In genomic region chr12:35534754-35535236, GRCm38 (mm10) we compare ENCODE assay signal across 8 mouse cellular contexts. TPM values are rescaled to one million over a fixed set of nuclear protein-coding genes. Genes with fewer than 3 reads are reported as not detected.
DNase-seq lines count a peak whose midpoint lies in the region; ATAC-seq and TF ChIP-seq lines count a peak whose summit lies in the region.

Gene Ahr, minus strand, starts transcription at chr12:35535038.

- TF ChIP-seq POLR2A in cortical plate, adult 2 months (IDR thresholded peaks at IDR 0.05; ENCODE audit: extremely low read depth, insufficient read depth, low read length), result peak; percentile 61; the same call in 1 of the 2 replicates

- peak within 1 kb of the TSS; percentile 69 for H3K9ac ChIP-seq in intestine, embryonic 15.5 days

- H3K9me3 ChIP-seq in intestine, embryonic 15.5 days, result no peaks in the 10 kb centered on the region

- no peak for TF ChIP-seq CTCF in cortical plate, adult 2 months (IDR thresholded peaks at IDR 0.05; ENCODE audit: extremely low read depth, insufficient read depth, low read length)

- peak within 1 kb of the TSS; percentile 38; the same call in 1 of the 2 replicates for H3K27ac ChIP-seq in cortical plate, adult 2 months (ENCODE audit: insufficient read depth, low read length)
- peak within 1 kb of the TSS; percentile 72 for H3K27ac ChIP-seq in intestine, embryonic 15.5 days

- peak within 1 kb of the TSS; percentile 65 for H3K4me3 ChIP-seq in cortical plate, adult 2 months (ENCODE audit: insufficient read depth, low read length)
- peak within 1 kb of the TSS; percentile 86 for H3K4me3 ChIP-seq in intestine, embryonic 15.5 days (replicated peaks)

- no peaks in the 10 kb centered on the region for H3K36me3 ChIP-seq in intestine, embryonic 15.5 days

- no peaks in the 10 kb centered on the region for H3K27me3 ChIP-seq in intestine, embryonic 15.5 days (replicated peaks)

- ATAC-seq in intestine, embryonic 15.5 days, result peak; percentile 96
- ATAC-seq in megakaryocyte-erythroid progenitor cell, adult 5-6 weeks (replicated peaks; ENCODE audit: low FRiP score, low TSS enrichment, poor library complexity, severe bottlenecking), result peak; percentile 92

- no peaks in the 10 kb centered on the region for H3K4me1 ChIP-seq in cortical plate, adult 2 months (ENCODE audit: control insufficient read depth, insufficient read depth, low read length)
- H3K4me1 ChIP-seq in intestine, embryonic 15.5 days (replicated peaks), result no peaks in the 10 kb centered on the region

- WGBS in intestine, embryonic 15.5 days, result under 1% methylated on average over 47 of the region's 52 CpGs

- peak within 1 kb of the TSS; percentile 96 for H3K4me2 ChIP-seq in intestine, embryonic 15.5 days (replicated peaks)

- intact Hi-C loops in left cerebral cortex, postnatal 14 days (cut with DNase I), result loop anchor here (5.0 to 10.0 kb wide), 2 partner anchors 140 to 203 kb away; no protein-coding TSS in a partner anchor

- DNase-seq in adrenal gland, adult (ENCODE audit: inconsistent age in 2 of 2, low spot score in 1 of 2), result peak; percentile 82 to 96
- DNase-seq in gastrocnemius, postnatal 25 days, result peak; percentile 81
- DNase-seq in left cerebral cortex, postnatal 14 days (ENCODE audit: low spot score in 2 of 2), result peak; percentile 72 to 84
- peak; percentile 83 for DNase-seq in right cerebral cortex, postnatal 14 days
- peak; percentile 82 for DNase-seq in urinary bladder, postnatal 25 days (ENCODE audit: low spot score)

RNA-seq across cellular contexts. Expression of gene Ahr, which starts in this region (rescaled TPM):
- polyA plus RNA-seq in cortical plate, adult 2 months (2012; rRNA removed), result 5.4 TPM in 2 replicates
- 1 to 10 TPM; 1.7 to 1.9 TPM for total RNA-seq in gastrocnemius, postnatal 25 days (2021)
- 8.6 and 8.7 TPM in 2 replicates for polyA plus RNA-seq in intestine, embryonic 15.5 days (2015; fragmentation: Nextera tagmentation; extraction: Ambion mirVana)
- total RNA-seq in left cerebral cortex, postnatal 14 days (2021), result 10 to 100 TPM; 10.7 TPM
- total RNA-seq in megakaryocyte-erythroid progenitor cell, adult 5-6 weeks (2014; fragmentation: Nextera tagmentation), result 0.44 and 5.2 TPM in 2 replicates
- 0.80 and 1.4 TPM in 2 replicates for total RNA-seq in megakaryocyte-erythroid progenitor cell, adult 5-6 weeks (2017)

Comparison
In these comparisons a context has a peak if more than half of its experiments do, and no peak if none do; other contexts are left out.
1. Peak in every context shown above with its lines: DNase-seq, ATAC-seq, H3K4me3 ChIP-seq and H3K27ac ChIP-seq.